Mouse (Mus musculus): ENCODE data around the gene Vdr. TPM values are rescaled to one million over a fixed set of nuclear protein-coding genes. Genes with fewer than 3 reads are reported as not detected.
A peak's percentile ranks its signal among the peaks of the same experiment; 100 is the strongest.

Gene Vdr
- total RNA-seq, 2 experiments from 2014 or later, result 1.7 to 5.3 TPM

- no peak for ATAC-seq (replicated peaks; ENCODE audit: poor library complexity)
These were observed 95.2 kb downstream of the Vdr start for GRCm38 (mm10) chr15:97815254-97815653.

- ATAC-seq (replicated peaks; ENCODE audit: poor library complexity), result no peak
These were observed 95.7 kb downstream of the Vdr start for GRCm38 (mm10) chr15:97814703-97815102.

DNA sequence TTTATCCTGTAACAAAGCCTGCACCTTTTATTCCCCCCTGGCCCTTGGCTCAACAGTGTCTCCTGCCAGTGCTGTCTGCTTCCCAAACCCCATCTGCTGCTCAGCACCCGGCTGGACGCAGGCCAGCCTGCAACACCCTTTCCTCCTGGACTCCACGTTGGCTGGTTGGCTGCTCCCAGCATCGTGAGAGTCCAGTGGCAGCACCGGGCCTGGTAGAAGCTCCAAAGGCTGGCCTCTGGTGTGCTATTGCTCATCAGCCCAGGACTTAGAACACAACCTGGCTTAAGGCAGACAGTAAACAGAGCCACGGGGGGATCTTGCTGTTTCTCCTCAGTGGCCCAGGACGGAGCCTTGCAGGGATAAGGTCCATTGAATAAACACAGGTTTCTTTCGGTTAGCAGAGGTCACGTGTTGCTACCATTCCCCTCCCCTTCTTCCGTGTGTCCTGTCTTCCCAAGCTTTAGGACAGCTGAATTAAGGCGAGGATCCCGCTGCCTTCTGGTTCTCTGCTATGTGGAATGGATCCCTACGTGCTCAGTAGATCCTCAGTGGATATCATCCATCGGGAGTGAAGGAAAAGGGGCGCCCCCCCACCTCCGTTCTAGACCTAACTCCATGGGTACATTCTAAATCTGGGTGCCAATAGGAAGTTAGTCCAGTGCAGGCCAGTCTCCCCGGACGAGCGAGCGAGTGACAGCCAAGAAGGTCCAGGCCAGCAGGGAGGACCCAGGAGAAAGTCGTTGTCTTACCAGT, 96.8 kb downstream of the Vdr start:
- ATAC-seq (replicated peaks; ENCODE audit: poor library complexity), result no peak

DNA sequence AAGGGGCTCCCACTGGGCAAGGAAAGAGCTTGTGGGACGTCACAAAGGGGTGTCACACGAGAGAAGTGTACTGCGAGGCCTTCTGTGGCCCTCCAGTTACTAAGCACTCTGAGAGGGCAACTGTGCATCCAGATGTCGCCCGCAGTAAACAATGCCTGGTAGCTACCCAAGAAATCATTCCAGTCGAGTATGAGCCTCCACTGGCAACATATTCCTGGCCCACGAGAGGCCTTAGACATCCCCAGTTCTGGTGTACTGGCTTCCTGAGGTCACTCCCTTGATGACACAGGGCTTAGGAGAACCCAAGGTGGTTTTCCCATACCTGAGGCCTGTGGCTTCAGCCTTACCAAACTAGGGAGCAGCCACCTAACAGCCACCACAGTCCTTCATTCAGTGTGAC, 97.6 kb downstream of the Vdr start:
- no peak for ATAC-seq (replicated peaks; ENCODE audit: poor library complexity)

DNA sequence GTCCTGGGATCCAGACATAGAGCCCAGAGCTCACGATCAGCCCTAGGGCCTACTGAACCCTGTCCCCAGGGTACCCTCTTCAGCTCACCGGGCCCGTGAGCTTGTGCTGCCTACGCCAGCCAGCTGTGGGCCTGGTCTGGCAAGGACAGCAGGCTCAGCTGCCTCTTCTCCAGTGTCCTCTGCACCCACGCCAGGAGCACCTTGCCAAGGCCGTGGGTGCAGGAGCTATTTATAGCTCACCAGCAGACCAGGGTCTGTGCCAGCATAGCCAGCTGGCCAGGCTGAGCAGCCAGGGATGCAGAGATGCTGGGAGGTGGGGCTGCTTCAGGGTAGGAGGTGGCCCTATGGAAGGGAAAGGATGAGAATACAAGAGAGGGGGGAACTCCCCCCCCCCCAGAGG, 98.3 kb downstream of the Vdr start:
- ATAC-seq (replicated peaks; ENCODE audit: poor library complexity), result no peak

- no peak for ATAC-seq (replicated peaks; ENCODE audit: poor library complexity)
These were observed 99.1 kb downstream of the Vdr start for GRCm38 (mm10) chr15:97811307-97811706.

DNA sequence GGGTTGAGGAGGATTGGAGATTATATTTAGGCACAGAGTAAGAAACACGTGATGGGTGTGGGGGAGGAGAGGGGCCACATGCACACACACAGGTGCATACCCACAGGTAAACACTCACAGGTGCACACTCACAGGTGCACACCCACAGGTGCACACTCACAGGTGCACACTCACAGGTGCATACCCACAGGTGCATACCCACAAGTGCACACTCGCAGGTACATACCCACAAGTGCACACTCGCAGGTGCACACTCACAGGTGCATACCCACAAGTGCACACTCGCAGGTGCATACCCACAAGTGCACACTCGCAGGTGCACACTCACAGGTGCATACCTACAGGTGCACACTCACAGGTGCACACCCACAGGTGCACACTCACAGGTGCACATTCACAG, 100.0 kb downstream of the Vdr start:
- ATAC-seq (replicated peaks; ENCODE audit: poor library complexity), result no peak

GRCm38 (mm10) chr15:97809942-97810341, 100.5 kb downstream of the Vdr start:
- ATAC-seq (replicated peaks; ENCODE audit: poor library complexity), result peak; percentile 39

DNA sequence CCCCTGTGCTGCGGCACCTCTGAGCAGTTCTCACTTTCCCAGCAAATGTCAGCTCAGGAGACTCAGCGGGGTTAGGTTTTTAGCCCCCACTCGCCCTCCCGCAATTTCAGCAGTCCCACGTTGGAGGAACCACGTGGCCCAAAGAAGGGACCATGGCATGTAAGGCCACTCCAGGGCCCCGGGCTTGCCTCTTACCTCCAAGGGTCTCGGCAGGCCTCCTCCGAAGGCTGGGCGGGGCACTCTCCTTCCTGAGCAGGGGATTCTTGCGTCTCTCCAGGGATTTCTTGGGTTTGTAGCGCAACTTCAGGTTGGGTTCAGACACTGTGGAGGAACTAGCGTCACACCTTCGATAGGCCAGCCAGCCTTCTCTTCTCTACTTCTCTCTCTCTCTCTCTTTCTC, 101.2 kb downstream of the Vdr start:
- no peak for ATAC-seq (replicated peaks; ENCODE audit: poor library complexity)

- no peak for ATAC-seq (replicated peaks; ENCODE audit: poor library complexity)
These were observed 101.9 kb downstream of the Vdr start for GRCm38 (mm10) chr15:97808532-97808931.

DNA sequence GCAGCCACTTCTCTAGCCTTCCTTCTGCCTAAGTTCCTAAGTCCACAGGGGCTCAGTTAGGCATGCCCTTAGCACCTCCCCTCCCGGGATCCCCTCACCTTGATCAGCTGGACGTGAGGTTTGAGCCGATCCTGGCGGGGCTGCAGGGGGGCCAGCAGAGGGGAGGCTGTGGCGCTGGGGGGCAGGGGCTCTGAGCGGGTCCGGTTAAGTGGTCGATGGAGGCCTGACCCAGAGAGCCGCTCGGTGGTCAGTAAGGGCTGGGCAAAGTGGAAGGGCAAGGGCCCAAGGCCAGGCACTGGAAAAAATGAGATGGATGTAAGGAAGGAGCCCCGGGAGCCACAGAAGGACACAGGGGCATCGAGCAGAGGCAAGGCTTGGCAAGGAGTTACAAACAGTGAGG, 102.6 kb downstream of the Vdr start:
- no peak for ATAC-seq (replicated peaks; ENCODE audit: poor library complexity)

Other genes with a start within 250 kb of the Vdr start
- 20.7 and 21.9 TPM in 2 replicates for gene Rpap3, start 204.8 kb downstream of the Vdr start, total RNA-seq (2015)
- gene Rpap3, start 204.8 kb downstream of the Vdr start, total RNA-seq (2017), result 36.0 and 46.6 TPM in 2 replicates
- gene Endou, start 179.3 kb downstream of the Vdr start, total RNA-seq (2015), result 0.46 and 0.86 TPM in 2 replicates
- 1.7 and 2.3 TPM in 2 replicates for gene Endou, start 179.3 kb downstream of the Vdr start, total RNA-seq (2017)
- 4.0 and 4.5 TPM in 2 replicates for gene Rapgef3, start 142.7 kb downstream of the Vdr start, total RNA-seq (2015)
- 11.7 and 12.0 TPM in 2 replicates for gene Rapgef3, start 142.7 kb downstream of the Vdr start, total RNA-seq (2017)
- 83.0 and 94.4 TPM in 2 replicates for gene Slc48a1, start 132.1 kb downstream of the Vdr start, total RNA-seq (2015)
- 62.7 and 70.0 TPM in 2 replicates for gene Slc48a1, start 132.1 kb downstream of the Vdr start, total RNA-seq (2017)
- 22.1 and 29.2 TPM in 2 replicates for gene Hdac7, start 66.1 kb downstream of the Vdr start, total RNA-seq (2015)
- 12.6 and 14.0 TPM in 2 replicates for gene Hdac7, start 66.1 kb downstream of the Vdr start, total RNA-seq (2017)
- gene Tmem106c, start 53.6 kb upstream of the Vdr start, total RNA-seq (2015), result 41.7 and 48.4 TPM in 2 replicates
- 26.2 and 30.1 TPM in 2 replicates for gene Tmem106c, start 53.6 kb upstream of the Vdr start, total RNA-seq (2017)
- gene Col2a1, start 94.1 kb upstream of the Vdr start, total RNA-seq (2015), result 0.05 TPM in 1 of 2 replicates, not detected in the other
- gene Col2a1, start 94.1 kb upstream of the Vdr start, total RNA-seq (2017), result not detected in 2 replicates
- 5.4 and 5.9 TPM in 2 replicates for gene Pfkm, start 182.0 kb upstream of the Vdr start, total RNA-seq (2015)
- 14.1 and 20.0 TPM in 2 replicates for gene Pfkm, start 182.0 kb upstream of the Vdr start, total RNA-seq (2017)
- 55.1 and 60.2 TPM in 2 replicates for gene Senp1, start 183.1 kb upstream of the Vdr start, total RNA-seq (2015)
- gene Senp1, start 183.1 kb upstream of the Vdr start, total RNA-seq (2017), result 53.0 and 57.6 TPM in 2 replicates

All from megakaryocyte progenitor cell, adult 5-6 weeks (primary cell).